Mouse (Mus musculus): ENCODE data around the gene Postn. TPM values are rescaled to one million over a fixed set of nuclear protein-coding genes. Genes with fewer than 3 reads are reported as not detected.

Postn gene
- 321 and 331 TPM in 2 replicates for polyA plus RNA-seq (2014; fragmentation: Nextera tagmentation; extraction: Ambion mirVana)

DNA sequence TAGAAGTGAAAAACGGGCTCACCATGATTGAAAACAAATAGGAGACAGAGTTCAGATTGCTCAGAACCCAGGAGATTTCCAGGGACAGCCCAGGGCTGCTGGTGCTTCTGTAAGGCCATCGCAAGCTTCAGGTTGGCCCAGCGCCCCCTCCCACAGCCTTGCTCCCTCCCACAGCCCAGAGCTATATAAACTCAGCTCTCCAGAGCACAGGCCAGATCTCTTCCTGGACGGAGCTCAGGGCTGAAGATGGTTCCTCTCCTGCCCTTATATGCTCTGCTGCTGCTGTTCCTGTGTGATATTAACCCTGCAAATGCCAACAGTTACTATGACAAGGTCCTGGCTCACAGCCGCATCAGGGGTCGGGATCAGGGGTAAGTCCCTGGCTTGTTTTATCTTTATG, at the start of gene Postn:
Gene Postn (plus strand): TSS at position 213 of the 400 bp plus-strand sequence.
- H3K9ac ChIP-seq (ENCODE audit: low read length) = peak within 1 kb of the TSS; percentile 65

DNA sequence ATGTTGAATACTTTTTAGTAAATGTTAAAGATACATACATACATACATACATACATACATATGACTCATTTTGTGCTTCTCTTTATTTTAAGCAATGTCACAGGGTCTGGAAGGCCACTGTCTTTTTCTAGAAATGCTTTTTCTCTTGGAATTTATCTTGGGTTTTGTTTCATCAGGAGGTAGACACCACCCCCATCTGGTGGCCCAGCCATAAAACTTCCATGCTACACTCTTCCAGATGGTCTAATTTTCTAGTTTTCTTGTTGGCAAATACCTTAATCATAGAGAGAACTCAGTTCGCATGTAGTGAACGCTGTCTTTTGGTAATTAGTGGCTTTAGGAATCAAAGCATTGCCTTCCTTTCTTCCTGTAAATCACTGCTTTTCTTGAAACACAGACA, 46.9 kb upstream of the Postn start:
- Histone ChIP-seq H3K36me3 (ENCODE audit: control insufficient read depth, insufficient read depth, low read length) (no peaks in the 10 kb centered on the region), H3K27ac (replicated peaks in 1 of 2; ENCODE audit: control insufficient read depth in 1 of 2, insufficient read depth in 1 of 2, low read depth in 2 of 2, low read length in 2 of 2) (no peak overlapping the region), H3K4me2 (ENCODE audit: low read length) (no peak overlapping the region), H3K9me3 (ENCODE audit: control insufficient read depth, low read length) (no peaks in the 10 kb centered on the region), H3K9ac (ENCODE audit: low read length) (no peak overlapping the region), H3K4me1 (ENCODE audit: control insufficient read depth in 2 of 2, insufficient read depth in 2 of 2, low read length in 2 of 2) (no peaks in the 10 kb centered on the region), H3K27me3 (ENCODE audit: control insufficient read depth, insufficient read depth, low read length) (no peaks in the 10 kb centered on the region), H3K4me3 (ENCODE audit: control insufficient read depth in 1 of 2, insufficient read depth in 1 of 2, low read depth in 1 of 2, low read length in 2 of 2) (no peak overlapping the region)
- no peak for ATAC-seq (ENCODE audit: insufficient number of reproducible peaks, insufficient read depth, low FRiP score, low read depth)
- 91% methylated on average over 2 of the region's 2 CpGs for WGBS

More for the DNA sequence above, at the start of gene Postn:
- H3K4me1 ChIP-seq (ENCODE audit: control insufficient read depth in 2 of 2, insufficient read depth in 2 of 2, low read length in 2 of 2) = peaks cover 0 to 2% of the 10 kb centered on the region in 2 experiments; a peak in 2 of 4 replicates
- H3K4me3 ChIP-seq (ENCODE audit: control insufficient read depth in 1 of 2, insufficient read depth in 1 of 2, low read depth in 1 of 2, low read length in 2 of 2) = peak within 1 kb of the TSS; percentile 35 to 38
- peaks cover 9% of the 10 kb centered on the region; the same call in 1 of the 2 replicates for H3K36me3 ChIP-seq (ENCODE audit: control insufficient read depth, insufficient read depth, low read length)
- H3K9me3 ChIP-seq (ENCODE audit: control insufficient read depth, low read length) = no peaks in the 10 kb centered on the region
- ATAC-seq (ENCODE audit: insufficient number of reproducible peaks, insufficient read depth, low FRiP score, low read depth) = peak; percentile 64; the same call in 1 of the 2 replicates
- H3K27ac ChIP-seq (replicated peaks in 1 of 2; ENCODE audit: control insufficient read depth in 1 of 2, insufficient read depth in 1 of 2, low read depth in 2 of 2, low read length in 2 of 2) = peak within 1 kb of the TSS; percentile 49 to 53
- 29% methylated on average over 6 of the region's 6 CpGs for WGBS
- H3K27me3 ChIP-seq (ENCODE audit: control insufficient read depth, insufficient read depth, low read length) = no peaks in the 10 kb centered on the region
- peak within 1 kb of the TSS; percentile 53 for H3K4me2 ChIP-seq (ENCODE audit: low read length)

DNA sequence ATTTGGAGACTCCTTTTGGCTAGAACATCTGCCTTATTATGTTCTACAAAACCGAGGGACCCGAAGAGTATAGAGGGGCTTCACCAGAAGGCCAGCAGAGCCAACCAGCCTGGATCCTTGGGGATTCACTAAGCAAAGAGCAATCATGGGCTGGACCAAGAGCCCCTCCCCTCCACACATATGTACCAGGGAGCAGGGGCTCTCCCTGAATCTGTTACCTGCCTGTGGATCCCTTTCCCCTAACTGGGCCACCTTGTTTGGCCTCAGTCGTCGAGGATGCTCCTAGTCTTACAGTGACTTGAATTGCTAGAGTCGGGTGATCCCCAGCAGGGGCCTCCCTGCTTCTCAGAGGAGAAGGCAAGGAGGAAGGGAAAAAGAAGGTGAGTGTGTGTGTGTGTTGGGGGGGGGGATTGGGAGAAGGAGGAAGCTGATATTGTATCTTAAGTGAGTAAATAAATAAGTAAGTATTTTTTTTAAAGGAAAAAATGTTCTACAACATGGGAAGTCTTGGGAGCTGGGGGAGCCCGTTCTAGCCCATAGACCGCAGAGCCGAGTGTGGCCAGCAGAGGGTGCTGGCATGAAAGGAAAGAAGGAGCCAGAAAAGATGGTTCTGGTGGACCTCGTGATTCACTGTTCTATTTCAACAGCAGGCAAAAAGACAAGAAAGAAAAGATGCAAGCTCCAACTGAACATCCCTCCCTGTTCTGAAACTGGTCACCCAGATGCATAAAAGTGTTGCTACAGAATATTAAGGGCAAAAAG, 7.8 kb upstream of the Postn start:
- no peaks in the 10 kb centered on the region for H3K27me3 ChIP-seq (ENCODE audit: control insufficient read depth, insufficient read depth, low read length)
- WGBS = 23% methylated on average over 9 of the region's 9 CpGs
- no peaks in the 10 kb centered on the region for H3K36me3 ChIP-seq (ENCODE audit: control insufficient read depth, insufficient read depth, low read length)
- no peaks in the 10 kb centered on the region for H3K9me3 ChIP-seq (ENCODE audit: control insufficient read depth, low read length)
- H3K27ac ChIP-seq (replicated peaks in 1 of 2; ENCODE audit: control insufficient read depth in 1 of 2, insufficient read depth in 1 of 2, low read depth in 2 of 2, low read length in 2 of 2) = no peak overlapping the region
- no peak for ATAC-seq (ENCODE audit: insufficient number of reproducible peaks, insufficient read depth, low FRiP score, low read depth)
- H3K4me1 ChIP-seq (ENCODE audit: control insufficient read depth in 2 of 2, insufficient read depth in 2 of 2, low read length in 2 of 2) = peaks cover 0 to 2% of the 10 kb centered on the region in 2 experiments; a peak in 1 of 4 replicates
- H3K4me2 ChIP-seq (ENCODE audit: low read length) = no peak overlapping the region
- H3K9ac ChIP-seq (ENCODE audit: low read length) = no peak overlapping the region
- no peak overlapping the region for H3K4me3 ChIP-seq (ENCODE audit: control insufficient read depth in 1 of 2, insufficient read depth in 1 of 2, low read depth in 1 of 2, low read length in 2 of 2)

DNA sequence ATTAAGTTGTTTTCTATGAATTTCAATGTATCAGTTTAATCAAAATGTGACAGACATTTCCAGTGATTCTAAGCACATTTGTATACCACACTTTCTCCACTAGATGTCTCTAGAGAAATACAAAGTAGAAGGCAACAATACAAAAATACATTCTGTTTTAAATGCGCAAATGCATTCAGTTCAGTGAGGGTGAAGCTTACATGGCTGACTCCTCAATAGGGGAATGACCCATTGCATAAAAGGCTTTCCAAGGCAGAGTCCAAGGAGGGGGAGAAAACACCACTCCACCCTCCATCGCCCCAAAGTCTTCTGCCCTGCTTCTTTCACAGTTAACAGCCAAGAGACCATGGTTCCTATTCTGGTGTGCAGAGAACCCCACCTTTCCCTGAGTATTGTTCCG, 3.3 kb upstream of the Postn start:
- H3K36me3 ChIP-seq (ENCODE audit: control insufficient read depth, insufficient read depth, low read length) = no peaks in the 10 kb centered on the region
- H3K27me3 ChIP-seq (ENCODE audit: control insufficient read depth, insufficient read depth, low read length) = no peaks in the 10 kb centered on the region
- no peak overlapping the region for H3K4me3 ChIP-seq (ENCODE audit: control insufficient read depth in 1 of 2, insufficient read depth in 1 of 2, low read depth in 1 of 2, low read length in 2 of 2)
- no peaks in the 10 kb centered on the region for H3K9me3 ChIP-seq (ENCODE audit: control insufficient read depth, low read length)
- no peak overlapping the region for H3K9ac ChIP-seq (ENCODE audit: low read length)
- 67% methylated on average over 3 of the region's 3 CpGs for whole genome bisulfite sequencing
- no peak overlapping the region for H3K4me2 ChIP-seq (ENCODE audit: low read length)
- ATAC-seq (ENCODE audit: insufficient number of reproducible peaks, insufficient read depth, low FRiP score, low read depth) = no peak
- no peak overlapping the region for H3K27ac ChIP-seq (replicated peaks in 1 of 2; ENCODE audit: control insufficient read depth in 1 of 2, insufficient read depth in 1 of 2, low read depth in 2 of 2, low read length in 2 of 2)
- peaks cover 0 to 2% of the 10 kb centered on the region in 2 experiments; a peak in 2 of 4 replicates for H3K4me1 ChIP-seq (ENCODE audit: control insufficient read depth in 2 of 2, insufficient read depth in 2 of 2, low read length in 2 of 2)

DNA sequence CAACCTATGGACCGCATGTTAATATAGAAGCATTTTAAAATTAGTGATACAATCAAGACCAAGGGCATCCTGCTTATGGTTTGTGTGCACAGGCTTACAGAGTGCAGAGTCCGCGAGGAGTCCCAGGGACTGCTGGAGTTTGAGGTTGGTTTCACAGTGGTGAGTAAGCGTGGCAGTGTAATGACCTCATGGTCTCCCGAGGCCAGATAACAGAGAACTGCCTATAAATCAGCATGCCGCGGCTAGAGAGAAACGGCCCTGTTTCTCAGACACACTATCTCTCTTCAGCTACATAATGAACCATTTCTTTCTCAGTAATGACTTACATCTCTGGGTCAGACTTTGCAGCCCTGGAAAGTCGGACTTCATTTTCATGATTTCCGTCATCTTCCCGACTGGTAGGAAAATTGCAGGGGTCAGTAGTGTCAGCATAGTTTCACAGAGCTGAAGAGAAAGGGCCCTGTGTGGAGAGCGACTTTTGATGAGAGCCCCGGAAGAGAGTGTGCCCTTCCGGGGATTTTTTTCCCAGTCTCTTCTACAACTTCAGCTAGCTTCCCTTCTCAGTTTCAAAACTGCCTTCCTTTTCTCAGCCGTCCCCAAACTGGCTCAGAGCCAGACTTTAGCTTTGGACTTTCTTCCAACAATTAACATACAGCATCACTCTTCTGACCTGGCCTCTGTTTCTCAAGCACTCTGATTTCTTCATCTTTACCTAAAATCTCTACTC, 2.3 kb upstream of the Postn start:
- Histone ChIP-seq H3K36me3 (ENCODE audit: control insufficient read depth, insufficient read depth, low read length) (no peaks in the 10 kb centered on the region), H3K4me3 (ENCODE audit: control insufficient read depth in 1 of 2, insufficient read depth in 1 of 2, low read depth in 1 of 2, low read length in 2 of 2) (no peak overlapping the region), H3K4me2 (ENCODE audit: low read length) (peak overlapping the region; percentile 48), H3K27ac (replicated peaks in 1 of 2; ENCODE audit: control insufficient read depth in 1 of 2, insufficient read depth in 1 of 2, low read depth in 2 of 2, low read length in 2 of 2) (peak overlapping the region; percentile 63 to 72), H3K9ac (ENCODE audit: low read length) (no peak overlapping the region), H3K27me3 (ENCODE audit: control insufficient read depth, insufficient read depth, low read length) (no peaks in the 10 kb centered on the region), H3K4me1 (ENCODE audit: control insufficient read depth in 2 of 2, insufficient read depth in 2 of 2, low read length in 2 of 2) (peaks cover 0 to 2% of the 10 kb centered on the region in 2 experiments; a peak in 2 of 4 replicates), H3K9me3 (ENCODE audit: control insufficient read depth, low read length) (no peaks in the 10 kb centered on the region)
- WGBS = 40% methylated on average over 15 of the region's 15 CpGs
- ATAC-seq (ENCODE audit: insufficient number of reproducible peaks, insufficient read depth, low FRiP score, low read depth) = peak; percentile 77

DNA sequence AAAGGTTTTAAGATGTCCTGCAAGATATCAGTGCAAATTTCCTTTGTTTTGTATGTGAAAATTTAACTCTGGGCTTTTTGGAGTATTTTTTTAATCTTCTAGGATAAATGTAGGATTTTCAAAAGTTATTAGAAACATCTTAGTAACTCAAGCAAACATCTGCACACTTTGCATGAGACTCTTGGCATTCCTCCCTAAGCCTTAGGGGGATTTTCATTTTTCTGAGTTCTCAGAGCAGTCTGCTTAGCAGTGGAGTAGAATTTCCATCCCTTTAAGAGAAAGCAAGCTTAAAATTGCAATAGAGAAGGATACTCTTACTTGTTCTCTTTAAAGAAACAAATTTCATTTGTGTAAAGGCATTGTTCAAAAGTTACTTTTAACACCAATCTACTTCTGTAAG, 747 bp downstream of the Postn start:
- Histone ChIP-seq H3K4me3 (ENCODE audit: control insufficient read depth in 1 of 2, insufficient read depth in 1 of 2, low read depth in 1 of 2, low read length in 2 of 2) (peak overlapping the region in 1 of 2 experiments; percentile 35; a peak in 3 of 4 replicates), H3K27ac (replicated peaks in 1 of 2; ENCODE audit: control insufficient read depth in 1 of 2, insufficient read depth in 1 of 2, low read depth in 2 of 2, low read length in 2 of 2) (no peak overlapping the region; a peak in 1 of 4 replicates), H3K27me3 (ENCODE audit: control insufficient read depth, insufficient read depth, low read length) (no peaks in the 10 kb centered on the region), H3K4me2 (ENCODE audit: low read length) (peak overlapping the region; percentile 53), H3K9ac (ENCODE audit: low read length) (peak overlapping the region; percentile 61), H3K36me3 (ENCODE audit: control insufficient read depth, insufficient read depth, low read length) (peaks cover 14% of the 10 kb centered on the region; the same call in 1 of the 2 replicates), H3K9me3 (ENCODE audit: control insufficient read depth, low read length) (no peaks in the 10 kb centered on the region), H3K4me1 (ENCODE audit: control insufficient read depth in 2 of 2, insufficient read depth in 2 of 2, low read length in 2 of 2) (peaks cover 0 to 2% of the 10 kb centered on the region in 2 experiments; a peak in 2 of 4 replicates)
- ATAC-seq (ENCODE audit: insufficient number of reproducible peaks, insufficient read depth, low FRiP score, low read depth) = no peak

DNA sequence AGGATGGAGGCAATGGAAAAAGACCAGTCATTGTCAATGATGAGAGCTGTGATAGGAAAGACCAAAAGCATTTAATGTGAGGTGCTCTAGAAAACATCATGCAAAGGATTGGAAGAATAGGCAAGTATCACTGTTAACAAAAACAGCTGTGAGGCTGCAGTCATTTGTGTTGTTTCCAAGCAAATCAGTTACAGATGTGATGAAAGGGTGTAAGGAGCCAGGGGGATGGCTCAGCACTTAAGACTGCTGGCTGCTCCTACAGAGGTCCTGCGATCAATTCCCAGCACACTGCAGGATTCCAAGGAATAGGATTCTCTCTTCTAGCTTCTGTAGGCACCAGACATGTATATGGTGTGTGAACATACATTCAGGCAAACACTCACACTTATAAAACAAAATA, 10.1 kb downstream of the Postn start:
- Histone ChIP-seq H3K4me3 (ENCODE audit: control insufficient read depth in 1 of 2, insufficient read depth in 1 of 2, low read depth in 1 of 2, low read length in 2 of 2) (no peak overlapping the region), H3K27ac (replicated peaks in 1 of 2; ENCODE audit: control insufficient read depth in 1 of 2, insufficient read depth in 1 of 2, low read depth in 2 of 2, low read length in 2 of 2) (no peak overlapping the region), H3K27me3 (ENCODE audit: control insufficient read depth, insufficient read depth, low read length) (no peaks in the 10 kb centered on the region), H3K9me3 (ENCODE audit: control insufficient read depth, low read length) (no peaks in the 10 kb centered on the region), H3K4me1 (ENCODE audit: control insufficient read depth in 2 of 2, insufficient read depth in 2 of 2, low read length in 2 of 2) (no peaks in the 10 kb centered on the region), H3K4me2 (ENCODE audit: low read length) (no peak overlapping the region), H3K36me3 (ENCODE audit: control insufficient read depth, insufficient read depth, low read length) (peaks cover 39% of the 10 kb centered on the region), H3K9ac (ENCODE audit: low read length) (no peak overlapping the region)
- WGBS = 80% methylated on average over 1 of the region's 1 CpGs
- ATAC-seq (ENCODE audit: insufficient number of reproducible peaks, insufficient read depth, low FRiP score, low read depth) = no peak

All from heart, embryonic 14.5 days (tissue).